Mouse (Mus musculus) heart, postnatal 0 days (tissue): ENCODE results near the gene Qpctl. TPM values are rescaled to one million over a fixed set of nuclear protein-coding genes. Genes with fewer than 3 reads are reported as not detected.
A peak's percentile ranks its signal among the peaks of the same experiment; 100 is the strongest.

Experiments used
- ATAC-seq: fragments of 200-750 bp; cut with Nextera tagmentation; 2 replicates; pipeline ENCODE4 v1.8.0; 2017; ENCODE audit warnings: low read depth, moderate number of reproducible peaks, moderate library complexity; ENCODE audit not compliant: insufficient read depth
- DNase-seq: peaks from one replicate; pipeline ENCODE4 v3.0.0-alpha.2; 2016; ENCODE audit warnings: low spot score
- H3K27ac ChIP-seq: fragments of 300-500 bp; sonication (generic); 2 replicates; pipeline ENCODE4 v1.5.1; 2014; ENCODE audit warnings: low read depth, mild to moderate bottlenecking
- H3K27me3 ChIP-seq: fragments of 300-500 bp; sonication (generic); 2 replicates; pipeline ENCODE4 v1.6.1; 2014; ENCODE audit warnings: low read length, mixed read lengths; ENCODE audit not compliant: control insufficient read depth, insufficient read depth
- H3K36me3 ChIP-seq: fragments of 300-500 bp; sonication (generic); replicated peaks from 2 replicates; pipeline ENCODE4 v1.6.1; 2014; ENCODE audit warnings: low read length, mixed read lengths; ENCODE audit not compliant: control insufficient read depth, insufficient read depth
- H3K4me1 ChIP-seq: fragments of 300-500 bp; sonication (generic); 2 replicates; pipeline ENCODE4 v1.6.1; 2014; ENCODE audit warnings: antibody characterized with exemption; ENCODE audit not compliant: control insufficient read depth, insufficient read depth
- H3K4me2 ChIP-seq: fragments of 300-500 bp; sonication (generic); 2 replicates; pipeline ENCODE4 v1.6.1; 2014; ENCODE audit warnings: low read depth, mild to moderate bottlenecking, low read length, moderate library complexity
- H3K4me3 ChIP-seq: fragments of 300-500 bp; sonication (generic); 2 replicates; pipeline ENCODE4 v1.5.1; 2014; ENCODE audit warnings: low read depth, low read length
- H3K9ac ChIP-seq: fragments of 300-500 bp; sonication (generic); replicated peaks from 2 replicates; pipeline ENCODE4 v1.6.1; 2014; ENCODE audit warnings: low read depth, low read length, mixed read lengths
- H3K9me3 ChIP-seq: fragments of 300-500 bp; sonication (generic); replicated peaks from 2 replicates; pipeline ENCODE4 v1.6.1; 2016; ENCODE audit warnings: low read length; ENCODE audit not compliant: control insufficient read depth
- CTCF ChIP-seq: IDR thresholded peaks from 2 replicates; pipeline ENCODE4 v1.5.1; 2016; ENCODE audit warnings: antibody characterized with exemption, control low read depth, low read depth
- EP300 ChIP-seq: IDR thresholded peaks from 2 replicates; pipeline ENCODE4 v1.6.1; 2016; ENCODE audit warnings: antibody characterized with exemption, low read depth
- WGBS: fragments of 180-500 bp; shearing (Covaris S2); extraction: QIAGEN DNeasy Blood & Tissue Kit; methylation state at CpG from one replicate; pipeline ENCODE4 v1.1.7; 2014; 5-methylcytosine and 5-hydroxymethylcytosine counted together
- microRNA counts: library from miRNA; unstranded; fragments of <30 nt; microRNA quantifications from one replicate; lab custom pipeline; 2015
- microRNA-seq: library from miRNA; unstranded; fragments of <30 nt; microRNA quantifications from one replicate; pipeline ENCODE4, GENCODE M21; 2016
- polyA plus RNA-seq: library from polyadenylated mRNA; unstranded; fragments of >200 nt; fragmentation: Nextera tagmentation; extraction: Ambion mirVana; gene quantifications from 2 replicates; pipeline ENCODE4 v1.2.1, GENCODE M21; 2015
- total RNA-seq: library from RNA; depleted of rRNA; stranded (reverse); fragments of >200 nt; gene quantifications from 2 replicates; pipeline ENCODE4 v1.2.3, GENCODE M21; 2014; ENCODE audit warnings: low replicate concordance; rRNA removed

Gene Qpctl
- total and polyA plus RNA-seq, 2 experiments from 2014 or later, result 4.4 to 7.9 TPM

DNA sequence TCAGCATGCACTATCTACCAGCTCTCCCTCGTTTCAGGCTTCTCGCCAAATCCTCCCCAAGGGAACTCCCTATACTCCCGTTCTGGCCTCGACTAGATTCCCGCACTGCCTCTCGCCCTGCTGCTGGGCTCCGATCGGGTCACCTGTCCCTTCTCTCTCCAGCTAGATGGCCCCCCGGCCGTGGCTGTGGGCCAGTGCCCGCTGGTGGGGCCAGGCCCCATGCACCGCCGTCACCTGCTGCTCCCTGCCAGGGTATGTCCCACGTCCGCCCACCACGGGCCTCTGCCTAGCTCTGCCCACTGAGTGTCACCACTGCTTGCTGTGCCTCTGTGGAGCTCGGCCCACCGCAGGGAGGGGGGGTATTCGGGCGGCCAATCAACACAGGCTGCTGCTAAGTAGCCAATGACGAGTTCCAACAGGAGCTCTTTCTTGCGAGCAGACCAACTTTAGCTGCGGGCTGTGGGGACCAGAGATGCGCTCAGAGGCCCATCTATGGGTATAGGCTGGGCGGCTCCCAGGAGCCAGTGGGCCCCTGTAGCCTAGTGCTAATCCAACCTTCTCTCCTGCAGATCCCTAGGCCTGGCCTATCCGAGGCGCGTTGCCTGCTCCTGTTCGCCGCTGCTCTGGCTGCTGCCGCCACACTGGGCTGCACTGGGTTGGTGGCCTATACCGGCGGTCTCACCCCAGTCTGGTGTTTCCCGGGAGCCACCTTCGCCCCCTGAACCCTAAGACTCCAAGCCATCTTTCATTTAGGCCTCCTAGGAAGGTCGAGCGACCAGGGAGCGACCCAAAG, 56.5 kb downstream of the Qpctl start:
- Histone ChIP-seq H3K36me3 (peaks cover 43% of the 10 kb centered on the region), H3K27ac (0 out of 2 replicates have a peak overlapping the region, but pooled peaks have one; percentile 36)
- ATAC-seq, result peak; percentile 19

DNA sequence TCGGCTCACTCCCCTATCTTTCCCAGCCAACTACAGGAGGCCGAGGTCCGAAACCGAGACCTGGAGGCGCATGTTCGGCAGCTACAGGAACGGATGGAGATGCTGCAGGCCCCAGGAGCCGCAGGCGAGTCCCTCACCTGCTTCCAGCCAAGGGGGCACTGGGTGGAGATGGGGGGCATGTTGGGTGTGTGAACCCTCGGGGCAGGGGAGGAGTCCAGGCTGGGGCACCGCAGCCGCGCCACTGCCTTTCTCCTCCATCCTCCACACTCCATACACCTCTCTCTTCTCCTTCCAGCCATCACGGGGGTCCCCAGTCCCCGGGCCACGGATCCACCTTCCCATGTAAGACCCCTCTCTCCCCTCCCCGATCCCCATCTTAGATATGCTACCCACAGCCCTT, 57.2 kb downstream of the Qpctl start:
- Histone ChIP-seq H3K4me3 (no peak overlapping the region), H3K9ac (no peak overlapping the region), H3K4me1 (peaks cover 15% of the 10 kb centered on the region), H3K4me2 (no peak overlapping the region; the same call in 1 of the 2 replicates), H3K27me3 (no peaks in the 10 kb centered on the region), H3K9me3 (no peaks in the 10 kb centered on the region), H3K27ac (no peak overlapping the region), H3K36me3 (peaks cover 48% of the 10 kb centered on the region)
- TF ChIP-seq EP300 (no peak), CTCF (no peak)
- ATAC-seq, result no peak
- 66% methylated on average over 17 of the region's 17 CpGs for WGBS
- DNase-seq, result no peak

More for the DNA sequence above, 56.5 kb downstream of the Qpctl start:
- peak overlapping the region; percentile 63; the same call in 1 of the 2 replicates for H3K4me3 ChIP-seq
- DNase-seq, result no peak
- peak overlapping the region; percentile 90 for H3K4me2 ChIP-seq
- no peak overlapping the region for H3K9ac ChIP-seq
- WGBS, result 16% methylated on average over 38 of the region's 38 CpGs
- H3K4me1 ChIP-seq, result peaks cover 22% of the 10 kb centered on the region
- H3K27me3 ChIP-seq, result no peaks in the 10 kb centered on the region
- H3K9me3 ChIP-seq, result no peaks in the 10 kb centered on the region
- TF ChIP-seq CTCF (no peak), EP300 (peak; percentile 9; the same call in 1 of the 2 replicates)

MicroRNA genes within 50 kb of the gene (microRNA counts, 519-probe panel; counts per million panel counts)
- microRNA mmu-miR-330 (lab: Ali Mortazavi, UCI), result not detected

Small RNA genes lying within 50 kb of the gene (microRNA-seq; reads per million reads assigned to microRNA genes)
- 462 reads per million, percentile 73 among the genes with 10 or more reads in this experiment for gene Mir330

Other genes starting within 250 kb of the Qpctl start
- gene Ccdc61, start 238.9 kb downstream of the Qpctl start, total RNA-seq, result 26.9 and 30.9 TPM in 2 replicates
- 12.7 and 15.5 TPM in 2 replicates for gene Ccdc61, start 238.9 kb downstream of the Qpctl start, polyA plus RNA-seq
- gene Nova2, start 223.4 kb downstream of the Qpctl start, total RNA-seq, result 0.61 and 1.3 TPM in 2 replicates
- gene Nova2, start 223.4 kb downstream of the Qpctl start, polyA plus RNA-seq, result 0.37 and 0.41 TPM in 2 replicates
- not detected in 2 replicates for gene Nanos2, start 161.9 kb downstream of the Qpctl start, total RNA-seq
- not detected in 2 replicates for gene Nanos2, start 161.9 kb downstream of the Qpctl start, polyA plus RNA-seq
- gene Mypop, start 158.0 kb downstream of the Qpctl start, total RNA-seq, result 0.08 and 0.34 TPM in 2 replicates
- gene Mypop, start 158.0 kb downstream of the Qpctl start, polyA plus RNA-seq, result 0.79 and 1.2 TPM in 2 replicates
- gene Irf2bp1, start 145.2 kb downstream of the Qpctl start, total RNA-seq, result 50.0 and 51.3 TPM in 2 replicates
- gene Irf2bp1, start 145.2 kb downstream of the Qpctl start, polyA plus RNA-seq, result 7.1 and 7.3 TPM in 2 replicates
- gene Foxa3, start 125.8 kb downstream of the Qpctl start, total RNA-seq, result not detected in 2 replicates
- 0.11 TPM in 1 of 2 replicates, not detected in the other for gene Foxa3, start 125.8 kb downstream of the Qpctl start, polyA plus RNA-seq
- 68.8 and 72.0 TPM in 2 replicates for gene Sympk, start 124.9 kb downstream of the Qpctl start, total RNA-seq
- gene Sympk, start 124.9 kb downstream of the Qpctl start, polyA plus RNA-seq, result 14.6 and 16.7 TPM in 2 replicates
- not detected in 2 replicates for gene Rsph6a, start 94.6 kb downstream of the Qpctl start, total RNA-seq
- gene Rsph6a, start 94.6 kb downstream of the Qpctl start, polyA plus RNA-seq, result not detected in 2 replicates
- 71.6 and 76.4 TPM in 2 replicates for gene Dmwd, start 73.1 kb downstream of the Qpctl start, total RNA-seq
- 10.6 and 10.9 TPM in 2 replicates for gene Dmwd, start 73.1 kb downstream of the Qpctl start, polyA plus RNA-seq
- 184 and 253 TPM in 2 replicates for gene Dmpk, start 65.4 kb downstream of the Qpctl start, total RNA-seq
- gene Dmpk, start 65.4 kb downstream of the Qpctl start, polyA plus RNA-seq, result 97.0 and 98.5 TPM in 2 replicates
- gene Six5, start 54.7 kb downstream of the Qpctl start, total RNA-seq, result 19.0 and 21.0 TPM in 2 replicates
- 3.8 and 4.0 TPM in 2 replicates for gene Six5, start 54.7 kb downstream of the Qpctl start, polyA plus RNA-seq
- 0.19 and 0.69 TPM in 2 replicates for gene Gm4969, start 30.9 kb downstream of the Qpctl start, total RNA-seq
- gene Gm4969, start 30.9 kb downstream of the Qpctl start, polyA plus RNA-seq, result 0.21 and 0.38 TPM in 2 replicates
- gene Fbxo46, start 29.4 kb downstream of the Qpctl start, total RNA-seq, result 13.1 and 13.2 TPM in 2 replicates
- gene Fbxo46, start 29.4 kb downstream of the Qpctl start, polyA plus RNA-seq, result 4.9 and 6.2 TPM in 2 replicates
- gene Snrpd2, start 431 bp upstream of the Qpctl start, total RNA-seq, result 43.5 and 45.6 TPM in 2 replicates
- 84.9 and 89.8 TPM in 2 replicates for gene Snrpd2, start 431 bp upstream of the Qpctl start, polyA plus RNA-seq
- gene Gipr, start 16.8 kb upstream of the Qpctl start, total RNA-seq, result 24.9 and 27.6 TPM in 2 replicates
- 5.4 and 7.0 TPM in 2 replicates for gene Gipr, start 16.8 kb upstream of the Qpctl start, polyA plus RNA-seq
- gene Eml2, start 27.1 kb upstream of the Qpctl start, total RNA-seq, result 34.8 and 58.9 TPM in 2 replicates
- 23.7 and 26.8 TPM in 2 replicates for gene Eml2, start 27.1 kb upstream of the Qpctl start, polyA plus RNA-seq
- 3.5 and 10.6 TPM in 2 replicates for gene Gpr4, start 63.2 kb upstream of the Qpctl start, total RNA-seq
- gene Gpr4, start 63.2 kb upstream of the Qpctl start, polyA plus RNA-seq, result 3.6 TPM in 2 replicates
- 52.9 and 56.4 TPM in 2 replicates for gene Opa3, start 79.0 kb upstream of the Qpctl start, total RNA-seq
- 37.6 and 40.5 TPM in 2 replicates for gene Opa3, start 79.0 kb upstream of the Qpctl start, polyA plus RNA-seq
- 115 and 127 TPM in 2 replicates for gene Vasp, start 122.5 kb upstream of the Qpctl start, total RNA-seq
- gene Vasp, start 122.5 kb upstream of the Qpctl start, polyA plus RNA-seq, result 67.7 and 72.2 TPM in 2 replicates
- gene Ppm1n, start 130.8 kb upstream of the Qpctl start, total RNA-seq, result not detected in 2 replicates
- gene Ppm1n, start 130.8 kb upstream of the Qpctl start, polyA plus RNA-seq, result 0.47 and 0.56 TPM in 2 replicates
- 80.7 and 108 TPM in 2 replicates for gene Rtn2, start 133.3 kb upstream of the Qpctl start, total RNA-seq
- 51.7 and 53.6 TPM in 2 replicates for gene Rtn2, start 133.3 kb upstream of the Qpctl start, polyA plus RNA-seq
- 0.39 and 0.80 TPM in 2 replicates for gene Fosb, start 160.8 kb upstream of the Qpctl start, total RNA-seq
- 0.05 and 0.10 TPM in 2 replicates for gene Fosb, start 160.8 kb upstream of the Qpctl start, polyA plus RNA-seq
- gene Ercc1, start 195.5 kb upstream of the Qpctl start, total RNA-seq, result 26.2 and 40.5 TPM in 2 replicates
- 55.2 and 61.0 TPM in 2 replicates for gene Ercc1, start 195.5 kb upstream of the Qpctl start, polyA plus RNA-seq
- 1.9 and 3.2 TPM in 2 replicates for gene Cd3eap, start 210.2 kb upstream of the Qpctl start, total RNA-seq
- gene Cd3eap, start 210.2 kb upstream of the Qpctl start, polyA plus RNA-seq, result 11.1 and 11.7 TPM in 2 replicates
- 11.8 and 13.5 TPM in 2 replicates for gene Ppp1r13l, start 210.5 kb upstream of the Qpctl start, total RNA-seq
- gene Ppp1r13l, start 210.5 kb upstream of the Qpctl start, polyA plus RNA-seq, result 12.0 and 14.0 TPM in 2 replicates
- 20.4 and 30.8 TPM in 2 replicates for gene Ercc2, start 232.7 kb upstream of the Qpctl start, total RNA-seq
- gene Ercc2, start 232.7 kb upstream of the Qpctl start, polyA plus RNA-seq, result 4.9 and 6.0 TPM in 2 replicates